Mouse (Mus musculus): ENCODE data around the gene Srl.
"Not testable (repeated sequence)": the region's sequence is repeated elsewhere in the genome, so short reads cannot be mapped to it uniquely, and the experiment has no call there.

The Srl gene

DNA sequence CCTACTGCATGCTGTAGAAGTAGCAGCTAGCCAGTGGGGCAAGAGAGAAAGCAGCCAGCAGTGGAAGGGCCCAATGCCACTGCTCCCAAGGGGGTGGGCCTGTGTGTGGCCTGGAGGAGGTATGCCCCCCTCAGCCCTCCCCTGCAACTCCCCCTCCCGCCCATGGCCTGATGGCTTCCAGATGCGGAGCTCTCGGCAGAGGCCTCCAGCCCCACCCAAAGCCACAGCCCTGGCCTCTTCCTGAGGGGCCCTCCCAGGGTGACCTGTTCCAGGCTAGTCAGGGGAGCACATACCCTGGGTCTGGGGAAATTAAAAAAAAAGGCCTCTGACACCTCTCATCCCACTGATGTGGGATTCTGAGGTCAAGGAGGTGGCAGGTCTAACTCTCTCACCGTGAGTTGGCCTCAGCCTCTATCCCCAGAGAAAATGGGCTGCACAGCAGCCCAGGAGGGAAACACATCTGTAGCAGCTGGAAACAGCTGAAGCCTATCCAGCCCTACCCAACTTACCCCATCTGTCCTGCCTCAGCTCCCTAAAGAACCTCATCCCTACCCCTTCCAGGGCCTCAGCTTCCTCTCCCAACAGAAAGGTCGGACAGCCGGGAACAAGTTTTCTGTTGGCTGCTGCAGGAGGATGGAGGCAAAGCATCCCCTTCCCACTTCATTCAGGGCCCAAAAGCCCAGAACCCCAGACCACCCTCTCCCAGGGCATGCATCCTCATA, 11.4 kb upstream of the Srl start:
- no peak for DNase-seq

GRCm38 (mm10) chr16:4551885-4552284, 10.3 kb upstream of the Srl start:
- no peak for DNase-seq

DNA sequence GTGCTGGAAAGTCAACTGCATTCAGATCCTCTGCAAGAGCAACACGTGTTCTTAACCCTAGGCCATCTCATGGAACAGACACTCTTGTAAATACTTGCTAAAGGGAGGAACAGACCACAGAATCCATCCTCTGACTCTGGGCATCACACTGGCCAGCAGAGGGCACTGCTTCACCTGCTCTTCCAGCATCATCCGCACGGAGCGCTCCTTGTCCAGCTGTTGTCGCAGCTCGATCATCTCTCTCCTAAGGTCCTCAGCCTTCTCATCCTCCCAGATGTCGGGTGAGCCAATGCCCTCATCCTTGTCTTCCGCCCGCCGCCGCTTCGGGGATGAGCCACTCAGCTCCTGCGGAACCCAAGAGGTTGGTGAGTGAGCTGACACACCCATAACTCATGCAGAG, 9.4 kb upstream of the Srl start:
- peak; percentile 78 for DNase-seq

DNA sequence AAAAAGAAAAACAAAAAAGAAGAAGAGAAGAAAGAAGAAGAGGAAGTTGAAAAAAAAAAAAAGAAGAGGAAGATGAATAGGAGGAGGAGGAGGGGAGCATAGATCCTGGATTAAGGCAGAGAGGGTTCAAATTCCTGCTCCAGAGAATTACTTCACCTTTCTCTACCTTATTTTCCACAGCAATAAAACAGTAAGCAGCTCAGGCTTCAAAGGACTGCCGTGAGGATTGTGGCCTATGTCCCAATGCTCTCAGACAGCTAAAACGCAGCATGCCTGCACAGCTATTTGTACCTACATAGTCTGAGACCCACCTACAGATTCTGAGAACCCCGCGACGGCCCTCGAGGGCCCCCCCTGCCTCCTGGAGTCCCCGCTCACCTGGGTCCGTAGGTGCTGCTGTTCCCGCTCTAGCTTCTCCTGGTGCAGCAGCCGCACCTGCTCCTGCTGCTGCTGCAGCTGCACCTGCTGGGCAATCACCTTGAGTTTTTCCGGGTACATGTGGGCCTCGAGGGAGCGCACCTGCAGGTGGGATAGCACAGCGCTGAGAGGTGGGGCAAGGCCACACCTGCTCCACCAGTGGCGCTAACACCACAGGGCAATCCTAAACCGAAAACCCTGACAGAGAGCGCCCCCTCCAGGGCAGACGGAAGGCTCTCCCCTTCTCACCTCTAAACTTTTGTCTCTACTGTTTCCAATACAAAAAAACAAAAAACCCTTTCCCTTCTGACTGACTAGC, 7.5 kb upstream of the Srl start:
- DNase-seq: no peak

DNA sequence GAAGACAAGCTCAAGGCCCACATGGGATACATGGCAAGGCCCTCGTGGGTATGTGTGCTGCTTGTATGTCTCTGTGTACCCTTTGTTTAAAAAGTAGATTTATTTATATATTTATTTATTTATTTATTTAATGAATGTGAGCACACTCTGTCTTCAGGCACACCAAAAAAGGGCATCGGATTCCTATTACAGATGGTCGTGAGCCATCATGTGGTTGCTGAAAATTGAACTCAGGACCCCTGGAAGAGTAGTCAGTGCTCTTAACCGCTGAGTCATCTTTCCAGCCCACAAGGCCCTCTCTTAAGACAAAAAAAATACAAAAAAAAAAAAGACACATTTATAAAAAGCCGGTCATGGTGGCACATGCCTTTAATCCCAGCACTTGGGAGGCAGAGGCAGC, 6.0 kb upstream of the Srl start:
- no peak for DNase-seq

GRCm38 (mm10) chr16:4546838-4547237, 5.2 kb upstream of the Srl start:
- DNase-seq: no peak

- DNase-seq: no peak
These were observed 3.2 kb upstream of the Srl start for GRCm38 (mm10) chr16:4544845-4545244.

GRCm38 (mm10) chr16:4543266-4543665, 1.6 kb upstream of the Srl start:
- DNase-seq: no peak

GRCm38 (mm10) chr16:4542236-4542774, 689 bp upstream of the Srl start:
- no peak for DNase-seq

- no peak for DNase-seq
These were observed 583 bp downstream of the Srl start for GRCm38 (mm10) chr16:4541033-4541432.

DNA sequence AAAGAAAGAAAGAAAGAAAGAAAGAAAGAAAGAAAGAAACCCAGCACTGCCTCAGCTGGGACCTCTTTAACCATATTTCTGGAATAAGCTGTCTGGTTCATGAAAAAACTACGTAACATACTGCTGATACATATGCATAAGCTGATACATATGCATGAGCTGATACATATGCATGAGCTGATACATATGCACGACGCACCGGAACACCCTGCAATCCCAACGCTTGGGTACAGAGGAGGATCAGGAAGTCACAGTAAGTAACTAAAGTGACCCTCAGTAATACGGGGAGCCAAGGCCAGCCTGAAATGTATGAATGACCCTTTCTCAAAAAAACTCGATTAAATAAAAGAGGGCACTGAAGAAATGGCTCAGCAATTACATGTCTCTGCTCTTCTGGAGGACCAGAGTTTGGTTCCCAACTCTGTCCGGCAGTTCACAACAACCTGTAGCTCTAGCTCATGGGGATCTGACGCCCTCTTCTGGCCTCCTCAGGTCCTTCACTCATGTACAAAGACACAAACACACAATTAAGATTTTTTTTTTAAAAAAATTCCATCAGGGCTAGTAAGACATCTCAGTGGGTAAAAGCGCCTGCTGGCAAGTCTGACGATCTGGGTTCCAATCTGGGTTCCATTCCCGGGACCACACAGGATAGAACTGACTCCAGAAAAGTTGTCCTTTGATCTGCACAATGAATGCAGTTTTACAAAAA, 1.4 kb downstream of the Srl start:
- no peak for DNase-seq

DNA sequence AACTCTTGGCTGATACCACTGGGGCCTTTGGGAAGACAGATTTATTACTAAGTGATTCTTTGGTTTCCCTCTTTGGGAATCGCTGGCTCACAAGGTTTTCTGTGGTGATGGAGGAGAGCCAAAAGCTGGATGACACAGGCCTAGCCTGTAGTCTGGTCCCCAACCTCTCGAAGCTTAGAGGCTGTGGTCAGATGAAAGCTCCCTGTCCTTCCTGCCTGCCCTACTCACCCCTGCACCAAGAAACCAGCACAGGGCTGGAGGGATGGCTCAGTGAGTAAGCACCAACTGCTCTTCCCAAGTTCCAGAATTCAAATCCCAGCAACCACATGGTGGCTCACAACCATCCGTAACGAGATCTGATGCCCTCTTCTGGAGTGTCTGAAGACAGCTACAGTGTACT, 2.1 kb downstream of the Srl start:
- no peak for DNase-seq

GRCm38 (mm10) chr16:4537616-4538358, 3.8 kb downstream of the Srl start:
- DNase-seq: no peak

DNA sequence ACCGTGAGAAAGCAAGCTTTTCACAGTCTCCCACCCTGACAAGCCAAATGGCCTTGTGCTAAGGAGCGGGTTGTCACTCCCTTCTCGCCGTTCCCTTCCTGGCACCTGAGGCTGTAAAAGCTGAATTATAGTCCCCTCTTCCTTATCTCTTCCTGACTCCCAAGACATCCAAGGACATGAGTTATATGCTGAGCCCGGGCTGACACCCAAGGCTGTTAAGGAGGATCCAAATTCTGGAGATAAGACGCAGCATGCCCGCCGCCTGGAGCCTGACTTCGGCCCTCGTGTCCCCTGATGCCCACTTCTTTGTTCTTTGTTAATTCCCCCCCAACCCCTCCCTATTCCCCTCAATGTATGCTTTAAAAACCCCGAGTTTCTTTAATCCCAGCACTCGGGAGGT, 14.2 kb downstream of the Srl start:
- not testable (repeated sequence) for DNase-seq

- no peak for DNase-seq
These were observed 18.2 kb downstream of the Srl start for GRCm38 (mm10) chr16:4523313-4524004.

GRCm38 (mm10) chr16:4522879-4523278, 18.7 kb downstream of the Srl start:
- no peak for DNase-seq

DNA sequence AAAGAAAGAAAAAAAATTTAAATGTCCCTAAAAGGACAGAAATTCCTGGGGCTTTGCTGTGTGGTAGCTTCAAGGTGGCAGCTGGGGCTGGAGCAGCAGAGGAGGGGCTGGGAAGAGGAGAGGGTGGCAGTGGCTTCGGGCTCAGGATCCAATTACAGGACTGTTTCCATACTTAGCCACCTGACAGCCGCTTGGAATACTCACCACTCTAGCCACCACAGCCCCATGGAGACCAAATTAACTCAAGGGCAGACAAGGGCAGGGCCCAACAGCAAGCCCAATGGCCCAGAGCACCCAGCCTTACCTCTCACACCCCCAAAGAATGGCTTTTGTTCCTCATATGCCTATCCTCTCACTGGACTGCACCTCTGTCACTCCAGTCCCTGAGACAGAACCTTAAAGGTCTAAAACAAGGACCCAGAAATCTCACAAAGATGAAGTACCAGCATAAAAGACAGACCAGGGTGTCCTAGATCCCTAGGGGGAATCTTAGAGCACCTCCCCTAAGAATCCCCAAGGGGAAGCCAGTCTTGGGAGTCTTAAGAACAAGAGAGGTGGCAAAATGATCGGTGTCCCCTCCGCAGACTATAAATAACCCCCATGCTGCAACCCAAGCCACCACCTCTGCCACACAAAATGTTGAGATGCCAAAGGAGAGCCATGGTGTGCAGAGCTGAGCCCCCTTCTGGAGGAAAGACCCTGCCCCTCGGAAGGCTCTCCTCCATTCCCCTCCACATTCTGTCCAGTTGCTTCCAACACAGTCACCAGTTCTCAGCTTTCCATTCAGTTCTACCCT, 19.7 kb downstream of the Srl start:
- DNase-seq: no peak

DNA sequence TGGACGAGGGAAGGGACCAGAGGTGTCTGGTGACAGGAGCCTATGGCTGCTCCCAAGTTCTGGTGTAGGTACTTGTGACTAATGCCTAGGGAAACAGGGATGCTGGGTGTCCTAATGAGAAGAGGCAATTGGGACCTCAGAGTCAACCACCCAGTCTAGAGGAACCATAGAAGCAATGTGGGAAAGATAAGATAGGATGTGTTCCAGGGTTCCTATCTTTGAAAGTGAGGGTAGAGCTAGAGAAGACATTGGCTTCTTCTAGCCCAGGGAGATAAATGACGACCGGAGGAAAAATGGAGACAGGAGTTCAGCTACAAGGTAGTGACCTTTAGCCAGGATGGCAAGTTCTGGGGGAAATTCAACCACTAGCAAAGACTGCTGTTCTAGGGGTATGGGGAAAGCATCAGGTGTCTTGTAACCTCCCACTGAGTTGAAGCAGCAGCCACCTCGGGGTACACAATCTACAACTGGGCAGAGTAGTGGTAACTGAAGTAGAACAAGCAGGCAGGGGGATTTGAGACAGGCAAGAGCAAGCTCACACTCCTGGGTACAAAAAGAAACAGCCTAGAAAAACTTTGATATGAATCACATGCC, 20.4 kb downstream of the Srl start:
- no peak for DNase-seq

GRCm38 (mm10) chr16:4520673-4521072, 20.9 kb downstream of the Srl start:
- no peak for DNase-seq

- no peak for DNase-seq
These were observed 21.8 kb downstream of the Srl start for GRCm38 (mm10) chr16:4519825-4520224.

- DNase-seq: no peak
These were observed 22.5 kb downstream of the Srl start for GRCm38 (mm10) chr16:4519157-4519556.

All from lung, postnatal 14 days (tissue).